Mouse (Mus musculus) erythroblast, embryonic 14.5 days (primary cell): ENCODE measurements around the gene Olfr986.

Experiments used
- GATA1 ChIP-seq: IDR thresholded peaks from 2 replicates; pipeline ENCODE4 v1.6.1; 2012; ENCODE audit warnings: low read length, inconsistent platforms, mixed read lengths
- TAL1 ChIP-seq: IDR thresholded peaks from 3 replicates; pipeline ENCODE4 v1.6.1; 2012; ENCODE audit warnings: low read length, inconsistent platforms, mixed read lengths

DNA sequence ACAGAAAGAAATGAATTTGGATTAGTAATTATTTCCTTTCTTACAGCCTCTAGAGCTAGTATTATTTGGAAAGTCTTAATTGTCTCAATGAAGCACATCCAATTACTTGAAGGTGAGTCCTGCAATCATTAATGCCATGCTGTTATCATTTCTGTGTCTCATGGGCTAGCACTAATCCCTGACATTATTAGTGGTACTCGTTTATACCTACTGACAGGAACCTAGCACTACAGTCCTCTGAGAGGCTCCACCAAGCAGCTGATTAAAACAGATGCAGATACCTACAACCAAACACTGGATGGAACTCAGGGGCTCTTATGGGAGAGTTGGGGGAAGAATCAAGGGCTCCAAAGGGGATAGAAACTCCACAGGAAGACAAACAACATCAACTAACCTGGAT, 39.2 kb upstream of the Olfr986 start:
- no peak for TF ChIP-seq GATA1
- TF ChIP-seq TAL1, result no peak
